Mouse (Mus musculus) testis, adult 2 months (tissue): ENCODE measurements at regions not wholly inside any gene's neighbourhood (a gene's known extent, or its start where the extent isn't known, plus 50 kb on each side); places are given as distances from the start of the nearest gene placed in this dataset.

Experiments
- H3K27ac ChIP-seq: fragments of 200-500 bp; 2 replicates; pipeline ENCODE4 v1.5.1; 2012; ENCODE audit warnings: low read depth, low read length; ENCODE audit not compliant: control insufficient read depth, insufficient read depth
- H3K27me3 ChIP-seq: fragments of 200-500 bp; 2 replicates; pipeline ENCODE4 v1.6.1; 2012; ENCODE audit warnings: mild to moderate bottlenecking, low read length, moderate library complexity; ENCODE audit not compliant: control insufficient read depth, insufficient read depth
- H3K36me3 ChIP-seq: fragments of 200-500 bp; 2 replicates; pipeline ENCODE4 v1.6.1; 2012; ENCODE audit warnings: mild to moderate bottlenecking, low read length; ENCODE audit not compliant: control insufficient read depth, insufficient read depth
- H3K4me1 ChIP-seq: fragments of 200-500 bp; 2 replicates; pipeline ENCODE4 v1.6.1; 2012; ENCODE audit warnings: low read length; ENCODE audit not compliant: control insufficient read depth, insufficient read depth
- H3K4me3 ChIP-seq: fragments of 200-500 bp; 2 replicates; pipeline ENCODE4 v1.5.1; 2012; ENCODE audit warnings: low read depth, mild to moderate bottlenecking, low read length, moderate library complexity, mixed read lengths; ENCODE audit not compliant: control insufficient read depth
- CTCF ChIP-seq: fragments of 200-500 bp; IDR thresholded peaks from 2 replicates; pipeline ENCODE4 v1.5.1; 2012; ENCODE audit warnings: low read depth, mild to moderate bottlenecking, inconsistent platforms, low read length, moderate library complexity; ENCODE audit not compliant: control insufficient read depth, insufficient read depth, insufficient replicate concordance
- POLR2A ChIP-seq: fragments of 200-500 bp; IDR thresholded peaks from 2 replicates; pipeline ENCODE4 v1.6.1; 2012; ENCODE audit warnings: low read depth, mild to moderate bottlenecking, inconsistent platforms, low read length, moderate library complexity; ENCODE audit not compliant: control insufficient read depth

DNA sequence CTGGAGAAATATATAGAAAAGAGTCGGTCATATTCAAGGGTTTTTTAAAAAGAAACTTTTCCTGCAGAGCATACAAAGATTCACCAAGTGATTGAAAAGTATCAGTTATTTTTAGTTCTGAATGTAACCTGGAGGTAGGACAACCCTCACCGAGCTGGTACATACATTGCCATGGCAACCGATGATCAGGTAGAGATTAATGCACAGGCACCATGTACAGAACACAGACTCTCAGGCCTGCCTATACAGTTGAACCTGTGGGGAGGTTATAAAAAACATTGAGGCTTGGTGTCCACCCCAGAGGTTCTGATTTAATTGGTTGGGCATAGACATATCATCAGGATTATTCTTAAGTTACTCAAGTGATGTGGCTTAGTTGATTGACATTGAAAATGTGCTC is 846.1 kb upstream of the Tenm4 start:
- Histone ChIP-seq H3K4me3 (no peak overlapping the region), H3K27me3 (no peaks in the 10 kb centered on the region), H3K27ac (no peak overlapping the region), H3K36me3 (no peaks in the 10 kb centered on the region), H3K4me1 (no peaks in the 10 kb centered on the region)
- no peak for TF ChIP-seq POLR2A
- no peak for TF ChIP-seq CTCF

DNA sequence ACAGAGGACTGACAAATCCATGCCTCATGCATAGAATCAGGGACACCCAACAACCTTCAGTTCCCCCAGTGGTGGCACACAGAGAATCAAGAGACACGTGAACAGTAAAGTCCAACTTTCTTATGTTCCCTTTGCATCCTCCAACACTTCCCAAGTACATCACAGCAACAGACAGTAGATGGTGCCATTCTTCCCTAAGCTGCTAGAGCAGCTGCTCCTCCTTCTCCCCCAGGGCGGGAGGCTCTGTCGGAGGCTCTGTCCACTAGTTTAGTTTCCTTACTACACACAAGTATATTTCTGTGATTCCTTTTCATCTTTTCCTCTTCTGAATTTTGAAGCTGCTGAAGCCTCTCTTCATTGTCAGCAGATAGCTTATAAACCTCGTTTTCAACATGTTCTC is 839.0 kb upstream of the Tenm4 start:
- Histone ChIP-seq H3K27me3 (no peaks in the 10 kb centered on the region), H3K36me3 (no peaks in the 10 kb centered on the region), H3K4me1 (no peaks in the 10 kb centered on the region), H3K4me3 (no peak overlapping the region), H3K27ac (no peak overlapping the region)
- no peak for TF ChIP-seq POLR2A
- no peak for TF ChIP-seq CTCF

DNA sequence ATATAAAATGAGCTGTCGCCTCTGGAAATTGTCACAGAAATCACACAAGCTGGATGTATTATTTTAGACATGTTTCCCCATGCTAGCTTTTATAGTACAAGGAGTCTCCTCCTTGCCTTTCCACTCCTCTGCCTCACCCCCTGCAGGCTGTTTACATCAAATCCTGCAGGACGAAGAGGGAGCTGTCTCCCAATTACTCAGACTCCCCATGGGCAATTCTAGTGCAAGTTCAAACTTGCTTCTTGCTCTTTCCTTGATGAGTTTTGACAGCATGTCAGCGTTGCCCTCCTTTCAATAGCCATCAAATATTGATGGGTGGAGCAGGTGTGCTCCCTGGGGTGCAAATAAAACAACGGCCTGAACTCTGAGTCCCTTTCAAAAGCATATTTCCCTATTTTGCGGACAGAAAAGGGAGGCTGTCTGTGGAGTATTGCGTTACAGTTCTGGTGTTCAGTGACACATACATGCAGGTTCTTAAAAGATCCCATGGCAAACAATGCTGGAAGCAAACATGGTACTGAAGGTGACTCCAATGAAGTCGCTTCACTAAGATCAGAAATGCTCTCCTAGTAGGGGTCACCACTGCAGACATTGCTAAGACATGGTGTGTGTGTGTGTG is 820.8 kb upstream of the Tenm4 start:
- H3K4me1 ChIP-seq = no peaks in the 10 kb centered on the region
- H3K36me3 ChIP-seq = no peaks in the 10 kb centered on the region
- no peak overlapping the region for H3K4me3 ChIP-seq
- no peaks in the 10 kb centered on the region for H3K27me3 ChIP-seq
- no peak overlapping the region for H3K27ac ChIP-seq
- TF ChIP-seq POLR2A (no peak), CTCF (no peak)

DNA sequence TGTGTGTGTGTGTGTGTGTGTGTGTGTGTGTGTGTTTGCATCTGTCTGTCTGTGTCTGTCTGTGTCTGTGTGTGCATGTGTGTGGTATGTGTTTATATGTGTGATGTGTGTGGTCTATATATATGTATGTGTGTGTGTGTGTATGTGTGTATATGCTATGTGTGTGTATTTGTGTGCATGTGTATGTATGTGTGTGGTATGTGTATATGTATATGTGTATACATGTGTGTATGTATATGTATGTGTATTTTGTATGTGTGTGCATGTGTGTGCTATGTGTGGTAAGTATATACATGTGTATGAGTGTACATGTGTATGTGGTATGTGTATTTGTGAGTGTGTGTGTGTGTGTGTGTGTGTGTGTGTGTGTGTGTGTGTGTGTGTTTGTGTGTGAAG is 820.2 kb upstream of the Tenm4 start:
- no peaks in the 10 kb centered on the region for H3K36me3 ChIP-seq
- no peaks in the 10 kb centered on the region for H3K27me3 ChIP-seq
- no peak overlapping the region for H3K27ac ChIP-seq
- no peaks in the 10 kb centered on the region for H3K4me1 ChIP-seq
- TF ChIP-seq CTCF = no peak
- no peak for TF ChIP-seq POLR2A
- H3K4me3 ChIP-seq = no peak overlapping the region

DNA sequence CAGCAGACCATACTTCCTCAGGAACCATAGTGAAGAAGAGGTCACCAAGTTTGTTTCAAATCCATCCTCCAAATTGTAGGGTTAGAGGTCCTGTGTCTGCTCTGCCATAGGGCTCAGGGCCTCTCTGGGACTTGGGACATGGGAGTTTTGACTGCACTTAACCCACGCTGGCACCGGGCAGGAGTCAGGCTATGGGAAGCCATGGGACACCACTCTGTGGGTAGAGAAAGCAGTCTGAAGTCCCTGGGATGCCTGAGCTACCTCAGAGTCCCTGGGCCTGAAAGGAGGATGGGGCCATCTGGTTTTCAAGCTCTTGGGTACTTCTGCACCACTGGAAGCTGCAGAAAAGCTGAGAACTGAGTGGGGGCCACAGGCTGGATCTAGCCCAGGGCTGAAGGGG is 819.7 kb upstream of the Tenm4 start:
- H3K27ac ChIP-seq = no peak overlapping the region

DNA sequence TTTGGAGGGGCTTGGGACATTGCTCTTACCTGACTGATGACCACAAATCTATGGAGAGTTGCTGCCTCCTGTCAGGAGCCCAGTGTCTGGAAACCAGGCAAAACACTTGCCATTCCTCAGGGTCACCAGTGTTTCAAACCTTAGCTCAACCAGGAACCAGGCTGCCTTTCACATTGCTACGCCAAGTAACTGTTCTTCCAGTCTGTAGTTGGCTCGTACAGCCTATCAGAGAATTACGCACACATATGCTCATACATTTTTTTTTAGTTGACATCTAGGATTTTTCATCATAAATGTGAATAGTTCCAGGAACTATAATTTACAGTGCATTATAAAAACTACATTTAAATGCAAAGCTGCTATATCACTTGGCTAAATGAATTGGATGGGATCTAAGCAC is 818.9 kb upstream of the Tenm4 start:
- Histone ChIP-seq H3K4me1 (no peaks in the 10 kb centered on the region), H3K4me3 (no peak overlapping the region), H3K36me3 (no peaks in the 10 kb centered on the region), H3K27me3 (no peaks in the 10 kb centered on the region), H3K27ac (no peak overlapping the region)
- TF ChIP-seq CTCF (no peak), POLR2A (no peak)

More for the DNA sequence above, 819.7 kb upstream of the Tenm4 start:
- TF ChIP-seq CTCF (no peak), POLR2A (no peak)
- Histone ChIP-seq H3K4me3 (no peak overlapping the region), H3K36me3 (no peaks in the 10 kb centered on the region), H3K27me3 (no peaks in the 10 kb centered on the region), H3K4me1 (no peaks in the 10 kb centered on the region)

DNA sequence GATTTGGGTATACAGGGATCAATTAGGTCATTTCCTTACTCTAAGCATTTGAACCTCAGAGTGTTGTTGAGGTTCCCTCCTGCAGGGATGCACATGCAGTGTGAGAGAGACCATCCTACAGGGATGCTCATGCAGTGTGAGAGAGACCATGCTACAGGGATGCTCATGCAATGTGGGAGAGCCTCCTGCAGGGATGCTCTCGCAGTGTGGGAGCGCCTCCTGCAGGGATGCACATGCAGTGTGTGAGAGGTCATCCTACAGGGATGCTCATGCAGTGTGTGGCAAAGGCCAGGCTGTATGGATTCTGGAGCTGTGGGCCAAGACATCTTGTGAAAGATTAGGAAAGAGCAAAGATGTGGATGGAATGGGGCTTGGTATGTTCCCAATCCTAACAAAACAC is 816.1 kb upstream of the Tenm4 start:
- Histone ChIP-seq H3K4me1 (no peaks in the 10 kb centered on the region; the same call in 1 of the 2 replicates), H3K27me3 (no peaks in the 10 kb centered on the region), H3K27ac (no peak overlapping the region), H3K4me3 (no peak overlapping the region), H3K36me3 (no peaks in the 10 kb centered on the region)
- TF ChIP-seq CTCF (peak; percentile 6; the same call in 1 of the 2 replicates), POLR2A (no peak)
